Mouse (Mus musculus): ENCODE measurements around the gene Lrrc25. TPM values are rescaled to one million over a fixed set of nuclear protein-coding genes. Genes with fewer than 3 reads are reported as not detected.
A peak's percentile ranks its signal among the peaks of the same experiment; 100 is the strongest.

Gene Lrrc25
- polyA plus RNA-seq, 1 experiment from 2014 or later, result 104 TPM

DNA sequence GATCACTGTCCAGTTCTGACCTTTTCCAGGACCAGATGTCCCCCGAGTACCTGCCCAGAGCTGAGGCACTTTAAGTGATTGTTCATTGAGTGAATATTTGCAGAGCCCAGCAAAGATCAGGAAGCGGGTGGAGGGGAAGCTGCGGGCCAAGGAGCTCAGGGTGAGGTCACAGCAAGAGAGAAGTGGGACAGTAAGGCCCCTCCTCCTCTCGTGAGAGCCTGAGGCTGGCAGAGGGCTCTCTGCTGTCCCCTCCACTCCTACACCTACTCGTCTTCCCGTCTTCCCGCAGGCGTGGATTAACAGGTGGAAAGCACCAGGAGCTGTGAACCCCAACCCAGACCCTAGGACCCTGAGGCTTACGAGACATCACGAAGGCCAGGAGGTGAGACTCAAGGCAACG, 690 bp downstream of the Lrrc25 start:
- 6% methylated on average over 11 of the region's 11 CpGs for WGBS (ENCODE audit: missing documents)

DNA sequence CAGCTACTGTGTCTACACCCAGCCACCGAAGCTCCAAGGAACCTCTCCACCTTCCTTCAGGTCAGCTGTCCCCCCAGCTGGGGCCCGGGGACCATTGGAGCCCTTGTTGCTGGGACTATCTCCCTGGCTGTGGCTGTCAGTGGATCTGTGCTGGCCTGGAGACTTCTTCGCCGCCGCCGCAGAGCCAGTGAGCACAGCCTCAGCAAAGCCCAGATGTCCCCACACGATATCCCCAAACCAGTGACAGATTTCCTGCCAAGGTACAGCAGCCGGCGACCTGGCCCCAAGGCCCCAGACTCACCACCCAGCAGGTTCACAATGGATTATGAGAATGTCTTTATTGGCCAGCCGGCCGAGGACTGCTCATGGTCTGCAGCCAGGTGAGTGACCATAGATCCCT, 2.0 kb downstream of the Lrrc25 start:
- peaks cover 70% of the 10 kb centered on the region for H3K79me2 ChIP-seq (ENCODE audit: inconsistent target)
- 28% methylated on average over 10 of the region's 11 CpGs for WGBS (ENCODE audit: missing documents)
- peaks cover 10% of the 10 kb centered on the region; the same call in 1 of the 2 replicates for H3K36me3 ChIP-seq (ENCODE audit: inconsistent target)
- H3K4me3 ChIP-seq (ENCODE audit: inconsistent target), result peak overlapping the region; percentile 91
- H3K27ac ChIP-seq, result peak overlapping the region; percentile 99

More for the DNA sequence above, 690 bp downstream of the Lrrc25 start:
- Histone ChIP-seq H3K36me3 (ENCODE audit: inconsistent target) (peaks cover 6% of the 10 kb centered on the region; the same call in 1 of the 2 replicates), H3K79me2 (ENCODE audit: inconsistent target) (peaks cover 61% of the 10 kb centered on the region), H3K27ac (peak overlapping the region; percentile 99), H3K4me3 (ENCODE audit: inconsistent target) (peak overlapping the region; percentile 91)

GRCm38 (mm10) chr8:70618888-70619334, 3.0 kb downstream of the Lrrc25 start:
- Histone ChIP-seq H3K79me2 (ENCODE audit: inconsistent target) (peaks cover 61% of the 10 kb centered on the region), H3K4me3 (ENCODE audit: inconsistent target) (peak overlapping the region; percentile 91), H3K36me3 (ENCODE audit: inconsistent target) (peaks cover 10% of the 10 kb centered on the region; the same call in 1 of the 2 replicates), H3K27ac (peak overlapping the region; percentile 99)
- WGBS (ENCODE audit: missing documents), result 3% methylated on average over 9 of the region's 9 CpGs

GRCm38 (mm10) chr8:70622220-70622619, 6.3 kb downstream of the Lrrc25 start:
- 87% methylated on average over 3 of the region's 3 CpGs for WGBS (ENCODE audit: missing documents)
- Histone ChIP-seq H3K79me2 (ENCODE audit: inconsistent target) (peaks cover 53% of the 10 kb centered on the region), H3K4me3 (ENCODE audit: inconsistent target) (no peak overlapping the region), H3K36me3 (ENCODE audit: inconsistent target) (peaks cover 10% of the 10 kb centered on the region; the same call in 1 of the 2 replicates), H3K27ac (no peak overlapping the region)

DNA sequence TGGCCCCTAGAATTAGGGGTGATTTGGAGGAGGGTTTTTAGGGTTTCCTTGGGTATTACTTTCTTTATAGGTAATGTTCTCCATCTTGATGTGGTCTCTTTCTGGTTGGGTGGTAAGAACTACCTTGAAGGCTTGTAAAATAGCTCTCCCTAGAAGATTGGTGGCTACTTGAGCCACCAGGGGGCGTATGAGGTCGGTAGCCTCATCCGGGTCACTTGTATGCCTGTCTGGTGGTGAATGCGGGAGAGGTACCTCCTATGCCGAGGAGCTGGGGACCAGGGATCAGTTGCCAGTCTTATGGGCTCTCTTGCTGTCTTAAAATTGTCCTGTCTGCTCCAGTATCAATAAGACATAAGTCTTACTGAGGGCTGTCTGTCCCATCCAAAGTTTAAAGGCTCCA, 9.1 kb downstream of the Lrrc25 start:
- Histone ChIP-seq H3K36me3 (ENCODE audit: inconsistent target) (peaks cover 10% of the 10 kb centered on the region; the same call in 1 of the 2 replicates), H3K27ac (no peak overlapping the region), H3K79me2 (ENCODE audit: inconsistent target) (peaks cover 28% of the 10 kb centered on the region), H3K4me3 (ENCODE audit: inconsistent target) (no peak overlapping the region)
- 31% methylated on average over 5 of the region's 5 CpGs for WGBS (ENCODE audit: missing documents)

DNA sequence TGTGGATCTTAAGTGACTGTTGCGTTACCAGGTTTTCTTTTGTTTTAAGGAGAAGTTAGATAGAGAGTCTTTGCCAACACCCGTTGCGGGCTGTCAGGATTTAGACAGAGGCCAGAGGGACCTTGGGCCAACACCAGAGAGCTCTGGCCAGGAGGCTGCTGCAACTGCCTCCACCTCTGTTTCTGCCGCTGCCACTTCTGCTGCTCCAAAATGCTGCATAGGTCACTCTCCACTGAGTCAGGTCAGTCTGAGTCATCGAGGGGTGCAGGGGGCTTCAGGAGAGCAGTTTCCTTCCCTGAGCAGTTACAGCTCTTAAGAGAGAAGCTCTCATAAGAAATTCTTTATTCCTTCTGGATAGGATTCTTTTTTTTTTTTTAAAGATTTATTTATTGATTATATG, 11.1 kb downstream of the Lrrc25 start:
- peaks cover 20% of the 10 kb centered on the region for H3K79me2 ChIP-seq (ENCODE audit: inconsistent target)
- peaks cover under 1% of the 10 kb centered on the region; the same call in 1 of the 2 replicates for H3K36me3 ChIP-seq (ENCODE audit: inconsistent target)
- no peak overlapping the region for H3K4me3 ChIP-seq (ENCODE audit: inconsistent target)
- 81% methylated on average over 5 of the region's 5 CpGs for WGBS (ENCODE audit: missing documents)
- no peak overlapping the region for H3K27ac ChIP-seq

GRCm38 (mm10) chr8:70628986-70629490, 13.1 kb downstream of the Lrrc25 start:
- Histone ChIP-seq H3K36me3 (ENCODE audit: inconsistent target) (no peaks in the 10 kb centered on the region), H3K4me3 (ENCODE audit: inconsistent target) (peak overlapping the region; percentile 26), H3K27ac (peak overlapping the region; percentile 34), H3K79me2 (ENCODE audit: inconsistent target) (peaks cover 13% of the 10 kb centered on the region)
- WGBS (ENCODE audit: missing documents), result 69% methylated on average over 7 of the region's 7 CpGs

DNA sequence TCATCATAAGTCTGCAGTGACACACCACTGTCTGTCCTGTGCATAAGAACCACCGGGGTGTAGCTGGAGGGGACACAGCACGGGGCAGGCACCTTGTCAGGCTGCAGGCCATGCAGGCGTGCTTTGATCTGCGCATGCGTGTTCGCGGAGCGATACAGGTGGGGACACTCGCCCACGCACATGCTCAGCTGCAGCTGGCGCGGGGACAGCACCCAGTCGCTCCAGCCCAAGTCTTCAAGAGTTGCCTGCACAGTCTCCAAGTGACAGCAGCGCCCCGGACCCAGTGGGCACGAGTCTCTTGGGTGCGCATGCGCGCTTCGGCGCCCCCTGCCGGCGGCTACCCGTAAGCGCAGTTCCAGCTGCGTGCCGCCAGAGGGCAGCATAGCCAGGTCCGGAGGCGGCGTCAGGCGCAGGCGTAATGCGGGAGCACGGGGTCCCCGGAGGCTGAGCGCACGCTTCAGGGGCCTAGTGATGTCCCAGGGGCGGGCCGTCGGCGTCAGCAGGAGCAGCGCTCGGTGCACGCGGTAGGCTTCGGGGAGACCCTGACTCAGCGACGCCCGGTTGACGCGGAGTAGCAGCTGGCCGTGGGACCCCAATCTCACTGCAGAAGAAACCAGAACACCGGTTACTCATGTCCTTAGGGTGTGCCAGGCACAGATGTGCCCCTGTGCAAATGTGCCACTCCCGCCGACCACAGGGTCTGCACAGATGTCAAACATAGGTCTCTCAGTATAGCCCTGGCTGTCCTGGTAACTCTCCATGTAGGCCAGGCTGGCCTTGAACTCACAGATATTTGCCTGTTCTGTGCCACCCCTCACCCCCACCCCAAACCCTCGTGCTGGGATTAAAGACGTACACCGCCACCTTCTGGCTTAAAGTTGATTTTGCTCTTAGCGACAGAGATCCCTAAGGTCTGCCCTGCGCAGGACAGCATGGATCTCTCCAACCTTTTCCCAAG, 13.9 kb downstream of the Lrrc25 start:
- Histone ChIP-seq H3K27ac (peak overlapping the region; percentile 97), H3K36me3 (ENCODE audit: inconsistent target) (no peaks in the 10 kb centered on the region), H3K4me3 (ENCODE audit: inconsistent target) (peak overlapping the region; percentile 98), H3K79me2 (ENCODE audit: inconsistent target) (peaks cover 13% of the 10 kb centered on the region)
- WGBS (ENCODE audit: missing documents), result 1% methylated on average over 60 of the region's 60 CpGs

DNA sequence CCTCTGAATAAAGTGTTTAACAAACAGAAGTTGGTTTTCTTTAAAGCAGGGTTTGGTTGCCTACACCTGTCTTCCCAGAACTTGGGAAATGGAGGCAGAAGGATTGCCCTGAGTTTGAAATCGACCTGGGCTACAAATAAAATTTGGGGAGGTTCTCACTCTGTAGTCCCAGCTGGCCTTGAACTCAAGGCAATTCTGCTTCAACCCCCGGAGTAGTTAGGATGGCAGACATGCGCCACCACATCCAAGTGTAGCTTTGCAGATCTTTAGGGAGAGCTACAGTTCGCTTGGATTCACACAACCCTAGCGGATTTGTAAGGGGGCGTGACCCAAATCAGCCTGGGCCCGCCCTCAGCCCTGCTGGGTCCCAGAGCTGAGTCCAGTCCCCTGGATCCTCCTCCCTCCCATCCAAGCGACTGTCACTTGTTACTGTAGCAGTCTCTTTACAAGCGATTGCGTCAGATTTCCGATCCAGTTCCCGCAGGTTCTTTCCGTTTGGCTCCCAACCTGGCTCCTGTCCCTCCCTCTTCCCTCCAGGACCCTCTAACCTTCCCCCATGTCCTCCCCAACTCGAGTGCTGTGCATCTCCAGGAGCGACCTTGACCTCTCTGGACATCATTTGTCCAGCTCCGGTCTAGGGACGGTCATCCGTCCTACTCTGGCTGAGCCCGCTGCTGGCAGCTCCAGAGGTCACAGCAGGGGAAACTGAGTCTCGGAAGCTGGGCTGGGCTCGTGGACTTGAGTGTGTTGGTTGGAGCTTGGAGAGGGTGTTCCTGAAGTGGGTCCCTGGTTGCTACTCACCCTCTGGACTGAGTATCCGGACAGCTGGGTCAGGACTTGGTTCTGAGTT, 14.8 kb downstream of the Lrrc25 start:
- H3K79me2 ChIP-seq (ENCODE audit: inconsistent target), result peaks cover 13% of the 10 kb centered on the region
- H3K36me3 ChIP-seq (ENCODE audit: inconsistent target), result no peaks in the 10 kb centered on the region
- H3K4me3 ChIP-seq (ENCODE audit: inconsistent target), result peak overlapping the region; percentile 98
- H3K27ac ChIP-seq, result peak overlapping the region; percentile 97
- 17% methylated on average over 22 of the region's 22 CpGs for WGBS (ENCODE audit: missing documents)

GRCm38 (mm10) chr8:70631436-70631835, 15.5 kb downstream of the Lrrc25 start:
- 10% methylated on average over 13 of the region's 24 CpGs for whole genome bisulfite sequencing (ENCODE audit: missing documents)
- Histone ChIP-seq H3K36me3 (ENCODE audit: inconsistent target) (no peaks in the 10 kb centered on the region), H3K27ac (peak overlapping the region; percentile 97), H3K79me2 (ENCODE audit: inconsistent target) (peaks cover 13% of the 10 kb centered on the region), H3K4me3 (ENCODE audit: inconsistent target) (peak overlapping the region; percentile 98)

GRCm38 (mm10) chr8:70632346-70632892, 16.5 kb downstream of the Lrrc25 start, which contains the start of gene Gdf15:
TSS of gene Gdf15 (minus strand) at chr8:70632456.
- peaks cover 13% of the 10 kb centered on the region for H3K79me2 ChIP-seq (ENCODE audit: inconsistent target)
- peak within 1 kb of the TSS; percentile 97 for H3K27ac ChIP-seq
- 94% methylated on average over 6 of the region's 6 CpGs for WGBS (ENCODE audit: missing documents)
- H3K4me3 ChIP-seq (ENCODE audit: inconsistent target), result peak within 1 kb of the TSS; percentile 98
- H3K36me3 ChIP-seq (ENCODE audit: inconsistent target), result no peaks in the 10 kb centered on the region

GRCm38 (mm10) chr8:70634066-70634465, 18.1 kb downstream of the Lrrc25 start:
- Histone ChIP-seq H3K79me2 (ENCODE audit: inconsistent target) (peaks cover 13% of the 10 kb centered on the region), H3K36me3 (ENCODE audit: inconsistent target) (no peaks in the 10 kb centered on the region), H3K4me3 (ENCODE audit: inconsistent target) (no peak overlapping the region), H3K27ac (peak overlapping the region; percentile 97)
- WGBS (ENCODE audit: missing documents), result 26% methylated on average over 6 of the region's 6 CpGs

DNA sequence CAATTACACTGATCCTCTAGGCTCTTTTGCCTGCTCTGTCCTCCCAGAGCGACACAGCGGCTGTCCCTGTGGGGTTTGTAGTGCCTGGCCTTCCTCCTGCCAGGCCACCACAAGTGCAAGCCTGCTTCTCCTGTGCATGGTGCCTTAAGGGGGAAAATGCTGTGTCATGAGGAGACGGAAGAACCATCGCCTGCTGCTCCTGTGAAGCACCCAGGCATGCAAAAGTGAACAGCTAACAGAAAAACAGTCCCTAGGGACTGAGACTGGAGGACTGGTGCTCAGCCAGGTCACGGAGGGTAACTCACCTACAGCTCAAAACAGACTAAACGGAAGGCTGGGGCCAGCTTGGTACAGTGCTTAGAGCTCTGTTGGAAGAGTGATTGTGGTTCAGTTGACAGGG, 19.6 kb downstream of the Lrrc25 start:
- WGBS (ENCODE audit: missing documents), result 7% methylated on average over 6 of the region's 6 CpGs
- no peak overlapping the region for H3K4me3 ChIP-seq (ENCODE audit: inconsistent target)
- H3K27ac ChIP-seq, result peak overlapping the region; percentile 97
- peaks cover 7% of the 10 kb centered on the region for H3K79me2 ChIP-seq (ENCODE audit: inconsistent target)
- no peaks in the 10 kb centered on the region for H3K36me3 ChIP-seq (ENCODE audit: inconsistent target)

- WGBS (ENCODE audit: missing documents), result 83% methylated on average over 8 of the region's 8 CpGs
- peak overlapping the region; percentile 97; the same call in 1 of the 2 replicates for H3K27ac ChIP-seq
Observed at GRCm38 (mm10) chr8:70636838-70637237, 20.9 kb downstream of the Lrrc25 start.

More at GRCm38 (mm10) chr8:70636838-70637237, 20.9 kb downstream of the Lrrc25 start:
- Histone ChIP-seq H3K36me3 (ENCODE audit: inconsistent target) (no peaks in the 10 kb centered on the region), H3K4me3 (ENCODE audit: inconsistent target) (no peak overlapping the region), H3K79me2 (ENCODE audit: inconsistent target) (no peaks in the 10 kb centered on the region)

Data from macrophage (primary cell).